Mouse (Mus musculus) hindbrain, embryonic 12.5 days (tissue): ENCODE measurements around the gene Slc7a5. TPM values are rescaled to one million over a fixed set of nuclear protein-coding genes. Genes with fewer than 3 reads are reported as not detected.

Experiments used
- ATAC-seq: fragments of 200-750 bp; cut with Nextera tagmentation; 2 replicates; pipeline ENCODE4 v1.8.0; 2017; ENCODE audit warnings: moderate TSS enrichment; ENCODE audit not compliant: low FRiP score
- H3K27ac ChIP-seq: fragments of 300-500 bp; sonication (generic); 2 replicates; pipeline ENCODE4 v1.5.1; 2016; ENCODE audit warnings: mild to moderate bottlenecking
- H3K27me3 ChIP-seq: fragments of 300-500 bp; sonication (generic); 2 replicates; pipeline ENCODE4 v1.6.1; 2016; ENCODE audit warnings: mild to moderate bottlenecking
- H3K36me3 ChIP-seq: fragments of 300-500 bp; sonication (generic); 2 replicates; pipeline ENCODE4 v1.6.1; 2016; ENCODE audit warnings: mild to moderate bottlenecking
- H3K4me1 ChIP-seq: fragments of 300-500 bp; sonication (generic); 2 replicates; pipeline ENCODE4 v1.6.1; 2016
- H3K4me2 ChIP-seq: fragments of 300-500 bp; sonication (generic); replicated peaks from 2 replicates; pipeline ENCODE4 v1.6.1; 2016; ENCODE audit warnings: mild to moderate bottlenecking
- H3K4me3 ChIP-seq: fragments of 300-500 bp; sonication (generic); 2 replicates; pipeline ENCODE4 v1.5.1; 2016; ENCODE audit warnings: mild to moderate bottlenecking
- H3K9ac ChIP-seq: fragments of 300-500 bp; sonication (generic); 2 replicates; pipeline ENCODE4 v1.6.1; 2016; ENCODE audit warnings: mild to moderate bottlenecking, moderate library complexity
- H3K9me3 ChIP-seq: fragments of 300-500 bp; sonication (generic); replicated peaks from 2 replicates; pipeline ENCODE4 v1.6.1; 2016; ENCODE audit warnings: mild to moderate bottlenecking
- WGBS: fragments of 180-500 bp; shearing (Covaris S2); methylation state at CpG from one replicate; pipeline ENCODE4 v1.1.7; 2016; 5-methylcytosine and 5-hydroxymethylcytosine counted together
- polyA plus RNA-seq: library from polyadenylated mRNA; unstranded; fragments of >200 nt; fragmentation: Nextera tagmentation; extraction: Ambion mirVana; gene quantifications from 2 replicates; pipeline ENCODE4 v1.2.1, GENCODE M21; 2016

Gene Slc7a5
- polyA plus RNA-seq, 1 experiment from 2014 or later, result 29.4 TPM

- H3K27me3 ChIP-seq, result peaks cover 7% of the 10 kb centered on the region
- no peaks in the 10 kb centered on the region for H3K36me3 ChIP-seq
- H3K27ac ChIP-seq, result no peak overlapping the region
- peak; percentile 79 for ATAC-seq
- H3K4me2 ChIP-seq, result peak overlapping the region; percentile 47
- peaks cover 14% of the 10 kb centered on the region for H3K4me1 ChIP-seq
- 7% methylated on average over 24 of the region's 24 CpGs for WGBS
- H3K4me3 ChIP-seq, result peak overlapping the region; percentile 3; the same call in 1 of the 2 replicates
- H3K9me3 ChIP-seq, result no peaks in the 10 kb centered on the region
- peak overlapping the region; percentile 44; the same call in 1 of the 2 replicates for H3K9ac ChIP-seq
Observed at GRCm38 (mm10) chr8:121850821-121851470, 56.5 kb downstream of the Slc7a5 start.

GRCm38 (mm10) chr8:121850436-121850820 lies 57.1 kb downstream of the Slc7a5 start:
- Histone ChIP-seq H3K4me1 (peaks cover 14% of the 10 kb centered on the region), H3K9me3 (no peaks in the 10 kb centered on the region), H3K36me3 (no peaks in the 10 kb centered on the region), H3K27ac (no peak overlapping the region), H3K4me3 (0 out of 2 replicates have a peak overlapping the region, but pooled peaks have one; percentile 3), H3K4me2 (peak overlapping the region; percentile 47), H3K27me3 (peaks cover 7% of the 10 kb centered on the region), H3K9ac (peak overlapping the region; percentile 23; the same call in 1 of the 2 replicates)
- no peak for ATAC-seq
- WGBS, result 46% methylated on average over 12 of the region's 12 CpGs

- Histone ChIP-seq H3K4me2 (no peak overlapping the region), H3K4me1 (peaks cover 14% of the 10 kb centered on the region), H3K9ac (no peak overlapping the region), H3K36me3 (no peaks in the 10 kb centered on the region), H3K27ac (no peak overlapping the region), H3K27me3 (peaks cover 7% of the 10 kb centered on the region), H3K9me3 (no peaks in the 10 kb centered on the region), H3K4me3 (no peak overlapping the region)
- no peak for ATAC-seq
- 18% methylated on average over 6 of the region's 6 CpGs for WGBS
Observed at GRCm38 (mm10) chr8:121850018-121850417, 57.5 kb downstream of the Slc7a5 start.

- Histone ChIP-seq H3K27ac (no peak overlapping the region), H3K27me3 (peaks cover 7% of the 10 kb centered on the region), H3K4me3 (no peak overlapping the region), H3K4me2 (no peak overlapping the region), H3K36me3 (no peaks in the 10 kb centered on the region), H3K9ac (no peak overlapping the region), H3K4me1 (peaks cover 14% of the 10 kb centered on the region), H3K9me3 (no peaks in the 10 kb centered on the region)
- WGBS, result 76% methylated on average over 9 of the region's 9 CpGs
- no peak for ATAC-seq
Observed at GRCm38 (mm10) chr8:121849303-121849702, 58.2 kb downstream of the Slc7a5 start.

GRCm38 (mm10) chr8:121848495-121848894 lies 59.0 kb downstream of the Slc7a5 start:
- 69% methylated on average over 10 of the region's 10 CpGs for WGBS
- ATAC-seq, result no peak

GRCm38 (mm10) chr8:121847987-121848386 lies 59.5 kb downstream of the Slc7a5 start:
- H3K27me3 ChIP-seq, result peaks cover 7% of the 10 kb centered on the region
- peaks cover 14% of the 10 kb centered on the region for H3K4me1 ChIP-seq
- H3K4me3 ChIP-seq, result no peak overlapping the region
- H3K27ac ChIP-seq, result no peak overlapping the region
- no peaks in the 10 kb centered on the region for H3K36me3 ChIP-seq
- no peak overlapping the region for H3K4me2 ChIP-seq
- no peaks in the 10 kb centered on the region for H3K9me3 ChIP-seq
- WGBS, result 83% methylated on average over 6 of the region's 6 CpGs
- ATAC-seq, result no peak
- H3K9ac ChIP-seq, result no peak overlapping the region

More at GRCm38 (mm10) chr8:121848495-121848894, 59.0 kb downstream of the Slc7a5 start:
- no peak overlapping the region for H3K4me2 ChIP-seq
- no peak overlapping the region for H3K4me3 ChIP-seq
- H3K36me3 ChIP-seq, result no peaks in the 10 kb centered on the region
- H3K27me3 ChIP-seq, result peaks cover 7% of the 10 kb centered on the region
- H3K9me3 ChIP-seq, result no peaks in the 10 kb centered on the region
- H3K27ac ChIP-seq, result no peak overlapping the region
- no peak overlapping the region for H3K9ac ChIP-seq
- H3K4me1 ChIP-seq, result peaks cover 14% of the 10 kb centered on the region

- Histone ChIP-seq H3K4me1 (peaks cover 14% of the 10 kb centered on the region), H3K4me3 (no peak overlapping the region), H3K36me3 (no peaks in the 10 kb centered on the region), H3K27ac (no peak overlapping the region), H3K4me2 (no peak overlapping the region), H3K27me3 (peaks cover 7% of the 10 kb centered on the region), H3K9ac (no peak overlapping the region), H3K9me3 (no peaks in the 10 kb centered on the region)
- 72% methylated on average over 10 of the region's 10 CpGs for WGBS
- ATAC-seq, result no peak
Observed at GRCm38 (mm10) chr8:121847261-121847822, 60.2 kb downstream of the Slc7a5 start.

GRCm38 (mm10) chr8:121846815-121847214 lies 60.7 kb downstream of the Slc7a5 start:
- no peak for ATAC-seq
- H3K4me2 ChIP-seq, result no peak overlapping the region

GRCm38 (mm10) chr8:121844765-121845164 lies 62.7 kb downstream of the Slc7a5 start:
- Histone ChIP-seq H3K4me1 (no peaks in the 10 kb centered on the region), H3K27ac (no peak overlapping the region), H3K36me3 (no peaks in the 10 kb centered on the region), H3K9me3 (no peaks in the 10 kb centered on the region), H3K4me3 (no peak overlapping the region), H3K27me3 (no peaks in the 10 kb centered on the region), H3K9ac (no peak overlapping the region), H3K4me2 (no peak overlapping the region)
- WGBS, result 48% methylated on average over 5 of the region's 7 CpGs
- no peak for ATAC-seq

More at GRCm38 (mm10) chr8:121846815-121847214, 60.7 kb downstream of the Slc7a5 start:
- Histone ChIP-seq H3K27ac (no peak overlapping the region), H3K9me3 (no peaks in the 10 kb centered on the region), H3K9ac (no peak overlapping the region), H3K27me3 (peaks cover 3% of the 10 kb centered on the region), H3K36me3 (no peaks in the 10 kb centered on the region), H3K4me1 (peaks cover 14% of the 10 kb centered on the region), H3K4me3 (no peak overlapping the region)

GRCm38 (mm10) chr8:121843184-121843733 lies 64.2 kb downstream of the Slc7a5 start:
- no peak overlapping the region for H3K9ac ChIP-seq
- no peaks in the 10 kb centered on the region for H3K27me3 ChIP-seq
- no peak for ATAC-seq
- no peaks in the 10 kb centered on the region for H3K9me3 ChIP-seq
- no peak overlapping the region for H3K4me2 ChIP-seq
- H3K36me3 ChIP-seq, result no peaks in the 10 kb centered on the region
- H3K4me3 ChIP-seq, result no peak overlapping the region
- H3K4me1 ChIP-seq, result no peaks in the 10 kb centered on the region
- 84% methylated on average over 3 of the region's 3 CpGs for WGBS
- H3K27ac ChIP-seq, result no peak overlapping the region

- H3K4me3 ChIP-seq, result no peak overlapping the region
- no peaks in the 10 kb centered on the region for H3K27me3 ChIP-seq
- H3K4me2 ChIP-seq, result no peak overlapping the region
- H3K36me3 ChIP-seq, result no peaks in the 10 kb centered on the region
- ATAC-seq, result no peak
- no peaks in the 10 kb centered on the region for H3K4me1 ChIP-seq
- H3K9ac ChIP-seq, result no peak overlapping the region
- H3K9me3 ChIP-seq, result no peaks in the 10 kb centered on the region
- 88% methylated on average over 8 of the region's 8 CpGs for WGBS
- H3K27ac ChIP-seq, result no peak overlapping the region
Observed at GRCm38 (mm10) chr8:121842064-121842955, 65.2 kb downstream of the Slc7a5 start.

GRCm38 (mm10) chr8:121841242-121841641 lies 66.3 kb downstream of the Slc7a5 start:
- Histone ChIP-seq H3K9me3 (no peaks in the 10 kb centered on the region), H3K9ac (no peak overlapping the region), H3K36me3 (no peaks in the 10 kb centered on the region), H3K4me1 (no peaks in the 10 kb centered on the region), H3K4me3 (no peak overlapping the region), H3K4me2 (no peak overlapping the region), H3K27ac (no peak overlapping the region), H3K27me3 (no peaks in the 10 kb centered on the region)
- peak; percentile 43; the same call in 1 of the 2 replicates for ATAC-seq
- WGBS, result 47% methylated on average over 8 of the region's 8 CpGs
